Mouse (Mus musculus) effector memory CD4-positive, alpha-beta T cell, adult 5 months (primary cell): ENCODE data around the gene Tpd52l1. TPM values are rescaled to one million over a fixed set of nuclear protein-coding genes. Genes with fewer than 3 reads are reported as not detected.

Experiments
- polyA plus RNA-seq: library from polyadenylated mRNA; unstranded; fragments of 100-300 nt; shearing (Covaris generic); gene quantifications from one replicate; pipeline ENCODE4 v1.2.1, GENCODE M21; 2017

Tpd52l1 gene
- not detected for polyA plus RNA-seq

GRCm38 (mm10) chr10:31445291-31446124 lies at the start of gene Tpd52l1:
Tpd52l1 (minus strand) TSS chr10:31445958.

GRCm38 (mm10) chr10:31312865-31313848 lies 132.6 kb downstream of the Tpd52l1 start, which contains the start of gene Hddc2:
Hddc2 (plus strand) TSS chr10:31313383.

Other genes starting within 250 kb of the Tpd52l1 start
- gene Hddc2, start 132.6 kb downstream of the Tpd52l1 start, polyA plus RNA-seq, result 34.9 TPM
- gene Rnf217, start 163.2 kb upstream of the Tpd52l1 start, polyA plus RNA-seq, result not detected